Mouse (Mus musculus): ENCODE data around the gene D930007J09Rik.

- TF ChIP-seq CTCF (IDR thresholded peaks at IDR 0.05; ENCODE audit: low read depth, low read length) (no peak), GATA1 (IDR thresholded peaks at IDR 0.05; ENCODE audit: borderline replicate concordance, low read length) (no peak), TAL1 (conservative IDR thresholded peaks at IDR 0.05; ENCODE audit: low read depth, low read length) (no peak), GATA2 (IDR thresholded peaks at IDR 0.05; ENCODE audit: borderline replicate concordance, low read depth, low read length) (no peak), POLR2AphosphoS5 (IDR thresholded peaks at IDR 0.05; ENCODE audit: insufficient replicate concordance, low read depth, low read length) (no peak)
Measured at GRCm38 (mm10) chr13:32834513-32834912, 31.9 kb upstream of the D930007J09Rik start.

All from G1E (cell line).